Mouse (Mus musculus) neural tube, embryonic 13.5 days (tissue): ENCODE measurements around the gene Phkg1. TPM values are rescaled to one million over a fixed set of nuclear protein-coding genes. Genes with fewer than 3 reads are reported as not detected.
"Not testable (repeated sequence)": the region's sequence is repeated elsewhere in the genome, so short reads cannot be mapped to it uniquely, and the experiment has no call there.

Experiments
- ATAC-seq: fragments of 200-750 bp; cut with Nextera tagmentation; 2 replicates; pipeline ENCODE4 v1.8.0; 2017; ENCODE audit warnings: low read depth, mild to moderate bottlenecking, moderate TSS enrichment, moderate library complexity
- H3K27ac ChIP-seq: fragments of 300-500 bp; sonication (generic); replicated peaks from 2 replicates; pipeline ENCODE4 v1.5.1; 2015; ENCODE audit warnings: moderate library complexity, mild to moderate bottlenecking, inconsistent platforms
- H3K27me3 ChIP-seq: fragments of 300-500 bp; sonication (generic); 2 replicates; pipeline ENCODE4 v1.6.1; 2015; ENCODE audit warnings: mild to moderate bottlenecking, inconsistent platforms
- H3K36me3 ChIP-seq: fragments of 300-500 bp; sonication (generic); 2 replicates; pipeline ENCODE4 v1.6.1; 2015; ENCODE audit warnings: mild to moderate bottlenecking, inconsistent platforms
- H3K4me1 ChIP-seq: fragments of 300-500 bp; sonication (generic); replicated peaks from 2 replicates; pipeline ENCODE4 v1.6.1; 2015; ENCODE audit warnings: inconsistent platforms
- H3K4me2 ChIP-seq: fragments of 300-500 bp; sonication (generic); 2 replicates; pipeline ENCODE4 v1.6.1; 2015; ENCODE audit warnings: inconsistent platforms, mild to moderate bottlenecking, moderate library complexity
- H3K4me3 ChIP-seq: fragments of 300-500 bp; sonication (generic); 2 replicates; pipeline ENCODE4 v1.5.1; 2015; ENCODE audit warnings: mild to moderate bottlenecking, inconsistent platforms
- H3K9ac ChIP-seq: fragments of 300-500 bp; sonication (generic); 2 replicates; pipeline ENCODE4 v1.6.1; 2015; ENCODE audit warnings: moderate library complexity, mild to moderate bottlenecking, inconsistent platforms
- H3K9me3 ChIP-seq: fragments of 300-500 bp; sonication (generic); 2 replicates; pipeline ENCODE4 v1.6.1; 2016; ENCODE audit warnings: inconsistent platforms
- WGBS: fragments of 180-500 bp; shearing (Covaris S2); methylation state at CpG from one replicate; pipeline ENCODE4 v1.1.7; 2015; 5-methylcytosine and 5-hydroxymethylcytosine counted together
- polyA plus RNA-seq: library from polyadenylated mRNA; unstranded; fragments of >200 nt; fragmentation: Nextera tagmentation; extraction: Ambion mirVana; gene quantifications from 2 replicates; pipeline ENCODE4 v1.2.1, GENCODE M21; 2015

Phkg1 gene
- 0.32 and 0.33 TPM in 2 replicates for polyA plus RNA-seq

DNA sequence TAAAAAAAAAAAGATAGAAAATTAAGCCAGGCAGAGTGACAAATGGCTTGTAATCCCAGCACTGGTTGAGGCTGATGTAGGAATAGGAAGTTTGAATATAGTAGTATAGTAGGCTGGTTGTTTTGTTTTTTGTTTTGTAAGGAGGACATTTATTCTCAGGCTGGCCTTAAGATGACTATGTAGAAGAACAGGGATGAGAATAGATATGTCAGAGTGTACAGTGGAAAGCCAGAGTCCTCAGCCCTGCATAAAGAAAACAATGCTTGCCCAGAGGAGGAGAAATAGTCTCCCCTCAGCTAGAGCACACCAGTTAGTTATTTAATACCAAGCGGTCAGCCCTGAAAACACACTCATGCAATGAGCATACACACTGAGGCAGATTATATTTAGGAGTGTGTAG, at the start of gene Phkg1:
TSS of gene Phkg1 (minus strand) at position 101 of the 400 bp plus-strand sequence.
- H3K9me3 ChIP-seq, result no peaks in the 10 kb centered on the region
- no peaks in the 10 kb centered on the region; the same call in 1 of the 2 replicates for H3K27me3 ChIP-seq
- no peak within 1 kb of the TSS for H3K4me3 ChIP-seq
- no peak within 1 kb of the TSS for H3K9ac ChIP-seq
- H3K27ac ChIP-seq, result no peak within 1 kb of the TSS
- no peak within 1 kb of the TSS for H3K4me2 ChIP-seq
- 100% methylated on average over 1 of the region's 1 CpGs for WGBS
- H3K4me1 ChIP-seq, result peaks cover 14% of the 10 kb centered on the region
- peaks cover 24% of the 10 kb centered on the region for H3K36me3 ChIP-seq
- ATAC-seq, result no peak

DNA sequence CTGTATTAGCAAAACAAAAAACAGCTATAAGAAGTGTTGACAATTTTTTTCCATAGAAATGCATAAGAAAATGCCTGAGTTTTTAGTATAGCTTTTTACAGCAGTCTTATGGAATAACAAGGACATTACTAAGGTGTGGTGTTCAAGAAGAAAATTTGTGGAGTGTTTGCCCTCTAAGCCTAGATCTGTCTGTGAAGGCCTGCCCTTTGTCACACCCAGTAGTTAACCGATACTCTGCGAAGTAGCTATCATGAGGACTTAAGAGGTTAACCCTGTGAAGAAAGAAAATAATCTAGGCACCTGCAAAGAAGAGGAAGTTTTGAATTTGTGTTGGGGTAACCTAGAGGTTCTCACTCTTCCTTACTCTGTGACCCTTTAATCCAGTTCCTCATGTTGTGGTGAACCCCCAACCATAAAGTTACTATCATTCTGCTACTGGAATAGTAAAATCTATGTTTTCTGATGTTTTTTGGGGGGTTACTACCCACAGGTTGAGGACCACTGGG, 49.2 kb upstream of the Phkg1 start:
- Histone ChIP-seq H3K4me3 (no peak overlapping the region), H3K27ac (no peak overlapping the region), H3K36me3 (no peaks in the 10 kb centered on the region), H3K4me2 (no peak overlapping the region), H3K27me3 (no peaks in the 10 kb centered on the region), H3K9ac (no peak overlapping the region), H3K4me1 (peaks cover 11% of the 10 kb centered on the region), H3K9me3 (no peaks in the 10 kb centered on the region)
- ATAC-seq, result no peak
- WGBS, result 89% methylated on average over 2 of the region's 2 CpGs

DNA sequence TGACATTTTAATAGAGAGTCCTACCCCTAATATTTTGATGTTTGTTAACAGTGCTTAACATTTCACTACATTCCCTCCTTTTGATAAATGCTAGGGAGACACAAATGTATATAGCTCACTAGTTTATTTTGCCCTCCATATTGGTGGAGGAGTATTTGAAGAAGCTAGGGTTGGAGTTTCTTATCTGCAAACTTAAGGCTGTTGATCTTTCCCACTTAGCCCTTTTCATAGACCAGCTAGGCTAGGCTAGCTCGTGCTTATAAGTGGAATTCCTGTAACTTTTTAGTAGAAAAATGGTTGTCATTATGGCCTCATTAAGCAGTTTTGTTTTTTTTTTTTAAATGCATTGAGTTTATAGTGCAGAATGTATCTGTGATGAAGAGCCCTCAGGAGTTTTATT, 45.1 kb upstream of the Phkg1 start:
- Histone ChIP-seq H3K4me2 (peak overlapping the region; percentile 20; the same call in 1 of the 2 replicates), H3K9me3 (no peaks in the 10 kb centered on the region), H3K27me3 (no peaks in the 10 kb centered on the region), H3K9ac (no peak overlapping the region), H3K4me1 (peaks cover 12% of the 10 kb centered on the region), H3K4me3 (no peak overlapping the region), H3K27ac (no peak overlapping the region), H3K36me3 (no peaks in the 10 kb centered on the region)
- WGBS, result 88% methylated on average over 1 of the region's 1 CpGs
- ATAC-seq, result no peak

GRCm38 (mm10) chr5:129942073-129942939, 44.0 kb upstream of the Phkg1 start:
- Histone ChIP-seq H3K9ac (peak overlapping the region; percentile 87), H3K27ac (peak overlapping the region; percentile 81), H3K4me2 (peak overlapping the region; percentile 81), H3K4me1 (peaks cover 12% of the 10 kb centered on the region), H3K4me3 (peak overlapping the region; percentile 77)
- H3K36me3 ChIP-seq, H3K27me3 ChIP-seq, H3K9me3 ChIP-seq: not testable (repeated sequence)
- peak; percentile 74 for ATAC-seq
- WGBS, result under 1% methylated on average over 51 of the region's 82 CpGs

DNA sequence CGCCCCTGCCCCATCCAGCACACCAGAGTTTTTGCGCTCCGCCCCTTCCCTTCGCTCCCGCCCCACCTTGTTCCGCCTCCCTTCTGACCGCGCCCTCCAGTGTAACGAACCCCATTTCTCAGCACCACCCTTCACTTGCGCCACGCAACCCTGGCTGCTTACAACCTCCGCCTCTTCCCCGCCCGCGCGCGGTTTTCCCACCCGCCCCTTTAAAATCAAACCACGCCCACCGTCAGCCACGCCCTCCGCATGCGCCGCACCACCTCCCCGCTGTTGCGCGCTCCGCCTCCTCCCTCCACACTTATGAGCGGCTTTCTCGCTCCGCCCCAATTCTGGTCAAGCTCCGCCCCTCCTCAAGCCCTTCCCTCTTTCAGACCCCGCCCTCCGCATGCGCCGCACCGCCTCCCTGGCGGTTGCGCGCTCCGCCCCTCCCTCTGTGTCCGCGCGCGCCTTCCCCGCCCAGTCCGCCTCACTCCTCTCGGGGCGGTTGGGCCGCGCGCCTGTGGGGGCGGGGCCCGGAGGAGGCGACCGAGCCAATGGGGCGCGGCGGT, 43.2 kb upstream of the Phkg1 start, which contains the start of gene Vkorc1l1:
TSS of gene Vkorc1l1 (plus strand) at position 476 of the 551 bp plus-strand sequence.
- no peaks in the 10 kb centered on the region for H3K9me3 ChIP-seq
- peak; percentile 96 for ATAC-seq
- H3K36me3 ChIP-seq, result no peaks in the 10 kb centered on the region
- peak within 1 kb of the TSS; percentile 81 for H3K27ac ChIP-seq
- under 1% methylated on average over 54 of the region's 59 CpGs for WGBS
- H3K4me2 ChIP-seq, result peak within 1 kb of the TSS; percentile 81
- peaks cover 12% of the 10 kb centered on the region for H3K4me1 ChIP-seq
- H3K9ac ChIP-seq, result peak within 1 kb of the TSS; percentile 87
- peak within 1 kb of the TSS; percentile 77 for H3K4me3 ChIP-seq
- no peaks in the 10 kb centered on the region for H3K27me3 ChIP-seq

GRCm38 (mm10) chr5:129940736-129941494, 42.6 kb upstream of the Phkg1 start:
- Histone ChIP-seq H3K9me3 (no peaks in the 10 kb centered on the region), H3K27me3 (no peaks in the 10 kb centered on the region), H3K4me1 (peaks cover 12% of the 10 kb centered on the region), H3K4me2 (peak overlapping the region; percentile 53), H3K9ac (peak overlapping the region; percentile 54; the same call in 1 of the 2 replicates), H3K4me3 (peak overlapping the region; percentile 77), H3K27ac (peak overlapping the region; percentile 71), H3K36me3 (no peaks in the 10 kb centered on the region)
- ATAC-seq, result no peak; the same call in 1 of the 2 replicates
- 9% methylated on average over 9 of the region's 9 CpGs for WGBS

DNA sequence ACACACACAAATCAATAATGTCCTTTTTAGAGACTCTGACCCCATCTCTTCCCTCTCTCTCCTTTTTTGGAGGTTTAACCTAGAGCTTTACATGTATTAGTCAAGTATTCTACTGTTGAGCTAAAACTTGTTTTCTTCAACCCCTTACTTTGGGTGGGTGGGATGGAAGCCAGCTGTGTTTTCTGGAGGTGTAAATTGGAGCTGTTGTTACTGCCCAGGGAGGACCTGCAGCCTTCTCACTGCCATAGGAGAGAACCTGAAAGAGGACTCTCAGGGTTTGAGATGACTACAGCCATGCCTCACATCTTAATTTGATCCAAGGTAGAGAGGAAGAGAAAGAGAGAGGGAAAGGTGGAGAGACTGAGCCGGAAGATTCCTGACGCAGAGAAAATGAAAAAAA, 41.9 kb upstream of the Phkg1 start:
- H3K9me3 ChIP-seq, result no peaks in the 10 kb centered on the region
- H3K36me3 ChIP-seq, result no peaks in the 10 kb centered on the region
- ATAC-seq, result no peak
- H3K9ac ChIP-seq, result no peak overlapping the region
- 63% methylated on average over 2 of the region's 2 CpGs for WGBS
- H3K27me3 ChIP-seq, result no peaks in the 10 kb centered on the region
- no peak overlapping the region for H3K4me3 ChIP-seq
- H3K4me2 ChIP-seq, result no peak overlapping the region
- peaks cover 12% of the 10 kb centered on the region for H3K4me1 ChIP-seq
- no peak overlapping the region for H3K27ac ChIP-seq

DNA sequence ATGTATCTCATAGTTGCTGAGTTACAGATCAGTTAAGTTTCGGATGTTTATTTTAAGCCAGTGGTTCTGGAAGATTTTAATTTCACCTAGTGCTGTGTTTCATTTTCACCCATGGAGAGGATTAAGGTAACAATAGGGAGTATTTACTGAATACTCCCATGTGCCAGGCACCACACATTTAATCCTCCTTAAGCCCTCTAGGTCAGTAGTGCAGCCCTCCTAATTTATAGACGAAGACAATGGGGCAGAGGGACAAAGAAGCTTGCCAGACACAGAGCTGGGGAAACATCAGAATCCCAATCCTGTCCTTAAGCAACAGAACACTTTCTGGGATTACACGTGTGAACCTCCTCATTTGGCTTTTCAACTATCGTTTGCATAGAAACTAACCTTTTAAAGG, 38.6 kb upstream of the Phkg1 start:
- H3K4me1 ChIP-seq, result no peaks in the 10 kb centered on the region
- no peaks in the 10 kb centered on the region for H3K9me3 ChIP-seq
- 53% methylated on average over 4 of the region's 4 CpGs for WGBS
- no peaks in the 10 kb centered on the region for H3K27me3 ChIP-seq
- no peak overlapping the region for H3K9ac ChIP-seq
- no peak overlapping the region for H3K4me2 ChIP-seq
- no peak overlapping the region for H3K4me3 ChIP-seq
- H3K36me3 ChIP-seq, result no peaks in the 10 kb centered on the region
- H3K27ac ChIP-seq, result no peak overlapping the region
- ATAC-seq, result no peak

DNA sequence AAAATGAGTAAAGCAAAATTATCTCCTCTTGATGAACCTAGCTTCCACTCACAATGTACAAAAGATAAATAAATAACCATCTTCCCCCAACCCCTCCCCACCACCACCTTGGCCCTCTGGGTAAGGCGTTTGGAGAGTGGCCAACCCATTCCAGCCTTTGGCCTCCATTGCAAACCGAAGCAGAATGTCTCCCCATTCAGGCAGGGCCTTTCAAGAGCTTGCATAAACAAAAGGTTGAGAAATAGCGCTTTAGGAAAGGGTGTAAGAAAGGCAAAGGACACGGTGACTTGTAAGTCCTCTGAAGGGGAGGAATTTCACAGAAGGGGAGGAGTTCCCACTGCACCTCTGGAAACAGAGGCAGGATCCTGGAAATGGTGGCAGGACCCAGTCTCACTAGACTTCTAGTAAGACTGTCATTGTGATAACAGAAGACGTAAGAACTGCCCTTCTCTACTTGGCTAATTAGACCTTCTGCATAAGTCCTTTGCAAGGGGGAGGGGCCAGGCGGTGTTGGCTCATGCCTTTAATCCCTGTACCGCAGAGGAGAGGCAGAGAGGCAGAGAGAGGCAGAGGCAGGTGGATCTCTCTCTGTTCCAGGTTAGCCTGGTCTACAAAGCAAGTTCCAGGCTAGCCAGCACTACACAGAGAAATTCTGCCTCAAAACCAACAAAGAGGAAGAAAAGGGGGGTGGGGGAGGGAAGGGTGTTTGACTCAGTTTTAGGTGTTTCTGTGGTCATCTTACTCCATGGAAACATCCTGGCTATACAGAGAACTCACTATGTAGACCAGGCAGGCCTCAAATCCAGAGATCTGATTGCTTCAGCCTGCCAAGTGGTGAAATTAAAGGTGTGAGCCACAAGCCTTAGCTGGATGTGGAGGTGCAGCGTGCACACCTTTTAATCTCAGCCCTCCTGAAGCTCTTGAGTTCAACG, 31.8 kb upstream of the Phkg1 start:
- Histone ChIP-seq H3K4me3 (no peak overlapping the region), H3K9ac (no peak overlapping the region), H3K9me3 (no peaks in the 10 kb centered on the region), H3K27ac (no peak overlapping the region), H3K4me1 (no peaks in the 10 kb centered on the region), H3K4me2 (no peak overlapping the region), H3K36me3 (no peaks in the 10 kb centered on the region), H3K27me3 (no peaks in the 10 kb centered on the region)
- ATAC-seq, result no peak
- WGBS, result 47% methylated on average over 9 of the region's 9 CpGs

- 82% methylated on average over 5 of the region's 5 CpGs for WGBS
- H3K27me3 ChIP-seq, result no peaks in the 10 kb centered on the region
Observed at GRCm38 (mm10) chr5:129925933-129926332, 27.6 kb upstream of the Phkg1 start.

GRCm38 (mm10) chr5:129924820-129925452, 26.6 kb upstream of the Phkg1 start:
- Histone ChIP-seq H3K27me3 (no peaks in the 10 kb centered on the region), H3K9ac (no peak overlapping the region), H3K27ac (no peak overlapping the region), H3K4me2 (no peak overlapping the region), H3K4me3 (no peak overlapping the region), H3K36me3 (no peaks in the 10 kb centered on the region), H3K4me1 (no peaks in the 10 kb centered on the region), H3K9me3 (no peaks in the 10 kb centered on the region)
- WGBS, result 87% methylated on average over 8 of the region's 8 CpGs
- ATAC-seq, result no peak

More at GRCm38 (mm10) chr5:129925933-129926332, 27.6 kb upstream of the Phkg1 start:
- H3K27ac ChIP-seq, result no peak overlapping the region
- H3K4me1 ChIP-seq, result no peaks in the 10 kb centered on the region
- no peak overlapping the region for H3K4me3 ChIP-seq
- no peaks in the 10 kb centered on the region for H3K9me3 ChIP-seq
- H3K9ac ChIP-seq, result no peak overlapping the region
- H3K4me2 ChIP-seq, result no peak overlapping the region
- H3K36me3 ChIP-seq, result no peaks in the 10 kb centered on the region
- ATAC-seq, result no peak
